Mouse (Mus musculus) heart, embryonic 15.5 days (tissue): Measurements from ENCODE around the gene Cldn14. TPM values are rescaled to one million over a fixed set of nuclear protein-coding genes. Genes with fewer than 3 reads are reported as not detected.

Experiments used
- ATAC-seq: fragments of 200-750 bp; cut with Nextera tagmentation; replicated peaks from 2 replicates; pipeline ENCODE4 v1.8.0; 2017; ENCODE audit warnings: low read depth, moderate TSS enrichment; ENCODE audit not compliant: insufficient number of reproducible peaks, insufficient read depth, low FRiP score
- H3K27ac ChIP-seq: fragments of 300-500 bp; sonication (generic); 2 replicates; pipeline ENCODE4 v1.5.1; 2015; ENCODE audit warnings: mild to moderate bottlenecking, inconsistent platforms
- H3K27me3 ChIP-seq: fragments of 300-500 bp; sonication (generic); 2 replicates; pipeline ENCODE4 v1.6.1; 2015; ENCODE audit warnings: inconsistent platforms
- H3K36me3 ChIP-seq: fragments of 300-500 bp; sonication (generic); 2 replicates; pipeline ENCODE4 v1.6.1; 2015; ENCODE audit warnings: mild to moderate bottlenecking, inconsistent platforms
- H3K4me1 ChIP-seq: fragments of 300-500 bp; sonication (generic); replicated peaks from 2 replicates; pipeline ENCODE4 v1.6.1; 2015; ENCODE audit warnings: inconsistent platforms
- H3K4me2 ChIP-seq: fragments of 300-500 bp; sonication (generic); 2 replicates; pipeline ENCODE4 v1.6.1; 2015; ENCODE audit warnings: inconsistent platforms, mild to moderate bottlenecking, moderate library complexity
- H3K4me3 ChIP-seq: fragments of 300-500 bp; sonication (generic); 2 replicates; pipeline ENCODE4 v1.5.1; 2015; ENCODE audit warnings: mild to moderate bottlenecking, inconsistent platforms
- H3K9ac ChIP-seq: fragments of 300-500 bp; sonication (generic); 2 replicates; pipeline ENCODE4 v1.6.1; 2015; ENCODE audit warnings: mild to moderate bottlenecking, inconsistent platforms
- H3K9me3 ChIP-seq: fragments of 300-500 bp; sonication (generic); replicated peaks from 2 replicates; pipeline ENCODE4 v1.6.1; 2016; ENCODE audit warnings: inconsistent platforms
- WGBS: fragments of 180-500 bp; shearing (Covaris S2); methylation state at CpG from one replicate; pipeline ENCODE4 v1.1.7; 2015; ENCODE audit warnings: mixed read lengths; 5-methylcytosine and 5-hydroxymethylcytosine counted together
- polyA plus RNA-seq: library from polyadenylated mRNA; unstranded; fragments of >200 nt; fragmentation: Nextera tagmentation; extraction: Ambion mirVana; gene quantifications from 2 replicates; pipeline ENCODE4 v1.2.1, GENCODE M21; 2015

Gene Cldn14
- polyA plus RNA-seq, 1 experiment from 2014 or later: not detected

- WGBS: 69% methylated on average over 6 of the region's 6 CpGs
- Histone ChIP-seq H3K36me3 (no peaks in the 10 kb centered on the region), H3K27me3 (peaks cover 16% of the 10 kb centered on the region; the same call in 1 of the 2 replicates), H3K9ac (no peak overlapping the region), H3K9me3 (no peaks in the 10 kb centered on the region), H3K4me3 (no peak overlapping the region), H3K4me1 (no peaks in the 10 kb centered on the region), H3K4me2 (no peak overlapping the region), H3K27ac (no peak overlapping the region)
- ATAC-seq: no peak
Measured at GRCm38 (mm10) chr16:93944301-93944700, 64.3 kb downstream of the Cldn14 start.

DNA sequence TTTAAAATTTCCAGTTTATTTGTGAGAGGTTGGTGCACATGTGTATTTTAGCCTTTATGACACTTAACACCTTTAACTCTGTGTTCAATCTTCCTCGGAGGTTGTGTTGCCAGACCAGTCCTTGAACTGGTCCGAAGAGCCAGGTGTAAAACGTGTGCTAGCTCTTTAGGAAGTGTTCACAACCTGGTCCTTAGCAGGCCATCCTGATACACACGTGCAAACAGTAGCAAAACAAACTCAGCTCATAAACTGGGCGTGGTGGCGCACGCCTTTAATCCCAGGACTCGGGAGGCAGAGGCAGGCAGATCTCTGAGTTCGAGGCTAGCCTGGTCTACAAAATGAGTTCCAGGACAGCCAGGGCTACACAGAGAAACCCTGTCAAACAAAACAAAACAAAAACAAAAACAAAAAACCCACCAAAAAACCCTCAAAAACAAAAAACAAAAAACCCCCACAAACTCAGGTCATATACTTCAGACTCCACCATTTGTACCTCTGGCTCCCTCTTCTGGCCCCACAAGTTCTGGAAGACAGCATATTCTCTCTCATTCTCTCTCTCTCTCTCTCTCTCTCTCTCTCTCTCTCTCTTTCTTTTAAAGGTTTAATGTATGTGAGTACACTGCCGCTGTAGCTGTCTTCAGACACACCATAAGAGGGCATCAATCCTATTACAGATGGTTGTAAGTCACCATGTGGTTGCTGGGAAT, 65.7 kb downstream of the Cldn14 start:
- no peaks in the 10 kb centered on the region for H3K9me3 ChIP-seq
- 85% methylated on average over 10 of the region's 10 CpGs for WGBS
- H3K4me3 ChIP-seq: no peak overlapping the region
- no peak overlapping the region for H3K27ac ChIP-seq
- no peak overlapping the region for H3K4me2 ChIP-seq
- no peak for ATAC-seq
- no peak overlapping the region for H3K9ac ChIP-seq
- peaks cover 16% of the 10 kb centered on the region; the same call in 1 of the 2 replicates for H3K27me3 ChIP-seq
- H3K4me1 ChIP-seq: no peaks in the 10 kb centered on the region
- no peaks in the 10 kb centered on the region for H3K36me3 ChIP-seq

DNA sequence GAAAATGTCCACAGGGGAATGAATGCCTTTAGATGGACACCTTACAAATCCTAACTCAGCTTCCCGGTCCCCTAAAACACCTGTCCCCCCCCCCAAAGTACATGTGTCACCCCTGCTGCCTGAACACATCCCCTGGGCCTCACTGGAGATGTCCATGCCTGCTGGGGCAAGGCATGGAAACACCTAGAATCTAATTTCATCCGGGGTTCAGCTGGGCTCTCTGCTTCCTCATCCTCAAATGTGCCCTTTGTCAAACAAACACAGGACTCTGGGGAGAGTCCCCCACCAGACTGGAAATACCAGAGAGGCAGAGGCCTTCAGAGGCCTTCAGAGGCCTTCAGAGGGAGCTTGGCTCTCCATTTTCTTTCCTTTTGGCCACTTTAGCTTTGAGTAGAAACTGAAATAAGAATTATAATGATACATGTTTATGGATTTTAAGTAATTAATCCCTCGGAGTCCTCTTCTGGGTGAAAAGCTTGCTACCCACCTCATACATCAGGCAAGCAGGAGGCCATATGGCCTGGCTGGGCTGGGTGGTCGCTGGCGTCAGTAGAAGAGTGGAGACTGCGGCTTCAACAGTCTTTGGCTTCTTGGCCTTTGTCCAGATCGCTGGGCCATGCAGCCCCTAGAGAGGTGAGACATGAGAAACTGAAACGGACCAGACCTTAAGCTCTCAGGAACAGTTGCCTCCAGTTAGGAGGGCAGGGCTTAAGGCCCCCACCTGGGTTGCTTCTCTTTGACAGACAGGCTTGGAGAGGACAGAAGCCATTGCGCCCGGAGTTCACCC, 66.7 kb downstream of the Cldn14 start:
- Histone ChIP-seq H3K36me3 (no peaks in the 10 kb centered on the region), H3K9ac (no peak overlapping the region), H3K27me3 (peaks cover 22% of the 10 kb centered on the region), H3K4me1 (no peaks in the 10 kb centered on the region), H3K9me3 (no peaks in the 10 kb centered on the region), H3K4me2 (no peak overlapping the region), H3K4me3 (no peak overlapping the region), H3K27ac (no peak overlapping the region)
- WGBS: 71% methylated on average over 10 of the region's 10 CpGs
- ATAC-seq: no peak; the same call in 1 of the 2 replicates

DNA sequence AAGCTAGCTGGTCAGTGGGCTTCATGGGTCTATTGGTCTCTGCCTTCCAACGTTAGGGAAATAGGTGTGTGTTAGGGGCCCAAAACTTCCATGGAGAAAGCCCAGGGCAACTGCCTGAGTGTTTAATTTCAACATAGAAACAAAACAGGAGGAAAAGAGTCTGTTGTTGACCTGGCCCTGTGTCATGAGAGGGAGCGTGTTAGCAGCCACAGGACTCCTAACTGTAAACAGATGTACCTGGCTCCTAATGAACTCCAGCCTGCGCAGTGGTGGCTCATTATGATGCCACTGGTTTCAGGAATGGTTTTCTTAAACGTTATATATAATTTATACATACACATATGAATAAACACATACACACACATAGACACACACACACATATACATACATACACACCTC, 68.7 kb downstream of the Cldn14 start:
- no peak overlapping the region for H3K9ac ChIP-seq
- no peaks in the 10 kb centered on the region for H3K36me3 ChIP-seq
- WGBS: 75% methylated on average over 4 of the region's 4 CpGs
- no peaks in the 10 kb centered on the region for H3K9me3 ChIP-seq
- H3K27me3 ChIP-seq: peaks cover 33% of the 10 kb centered on the region
- ATAC-seq: no peak
- no peak overlapping the region for H3K27ac ChIP-seq
- no peak overlapping the region for H3K4me2 ChIP-seq
- no peak overlapping the region for H3K4me3 ChIP-seq
- peaks cover under 1% of the 10 kb centered on the region; the same call in 1 of the 2 replicates for H3K4me1 ChIP-seq

- no peaks in the 10 kb centered on the region for H3K9me3 ChIP-seq
- no peak overlapping the region for H3K9ac ChIP-seq
- H3K4me3 ChIP-seq: peak overlapping the region; percentile 55
- H3K27ac ChIP-seq: no peak overlapping the region
- H3K36me3 ChIP-seq: no peaks in the 10 kb centered on the region
- H3K27me3 ChIP-seq: peaks cover 31% of the 10 kb centered on the region
- no peak for ATAC-seq
- WGBS: 6% methylated on average over 16 of the region's 16 CpGs
- H3K4me2 ChIP-seq: peak overlapping the region; percentile 71
- H3K4me1 ChIP-seq: peaks cover 4% of the 10 kb centered on the region; the same call in 1 of the 2 replicates
Measured at GRCm38 (mm10) chr16:93938400-93938846, 70.2 kb downstream of the Cldn14 start.

DNA sequence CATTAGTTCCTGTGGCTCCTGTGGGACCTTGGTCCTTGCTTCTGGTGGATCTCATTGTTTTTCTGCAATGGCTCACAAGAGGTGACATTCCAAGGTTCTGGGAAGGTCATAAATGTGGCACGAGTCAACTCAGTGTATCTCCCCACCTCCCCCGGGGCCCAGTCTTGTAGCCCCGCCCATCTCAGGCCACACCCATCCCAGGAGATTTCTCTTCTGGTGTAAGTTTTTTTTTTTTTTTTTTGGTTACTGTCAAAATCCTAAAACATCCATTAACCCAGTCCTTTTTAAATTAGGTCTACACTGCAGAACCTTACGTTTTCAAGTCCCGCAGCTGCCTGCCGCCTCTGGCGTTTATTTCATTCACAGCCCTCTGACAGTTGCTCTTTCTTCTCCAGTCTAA, 73.6 kb downstream of the Cldn14 start:
- WGBS: 25% methylated on average over 7 of the region's 7 CpGs
- Histone ChIP-seq H3K27me3 (peaks cover 36% of the 10 kb centered on the region), H3K4me1 (peaks cover 4% of the 10 kb centered on the region; the same call in 1 of the 2 replicates), H3K4me2 (peak overlapping the region; percentile 26; the same call in 1 of the 2 replicates), H3K36me3 (no peaks in the 10 kb centered on the region), H3K4me3 (no peak overlapping the region), H3K27ac (no peak overlapping the region), H3K9me3 (no peaks in the 10 kb centered on the region), H3K9ac (no peak overlapping the region)
- no peak for ATAC-seq

DNA sequence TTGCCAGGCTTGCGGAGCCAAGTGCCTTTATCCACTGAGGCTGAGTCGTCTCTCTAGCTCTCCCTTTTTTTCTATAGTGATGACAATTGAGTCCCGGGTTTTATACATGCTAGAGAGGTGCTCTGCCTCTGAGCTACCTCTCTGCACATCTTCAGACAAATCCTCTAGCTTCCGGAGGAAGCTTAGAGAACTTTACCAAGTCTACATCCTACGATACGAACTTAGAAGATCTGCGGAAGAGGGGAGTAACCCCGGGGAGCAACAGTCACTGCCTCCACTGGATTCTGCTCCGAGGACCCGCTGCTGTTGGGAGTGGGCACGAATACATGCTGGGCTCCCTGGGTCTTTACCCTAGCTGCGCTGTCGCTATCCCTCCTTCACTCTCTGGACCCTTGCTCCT, 74.0 kb downstream of the Cldn14 start:
- Histone ChIP-seq H3K27ac (no peak overlapping the region), H3K4me3 (no peak overlapping the region), H3K9me3 (no peaks in the 10 kb centered on the region), H3K4me2 (peak overlapping the region; percentile 26; the same call in 1 of the 2 replicates), H3K27me3 (peaks cover 36% of the 10 kb centered on the region), H3K4me1 (peaks cover 4% of the 10 kb centered on the region; the same call in 1 of the 2 replicates), H3K9ac (no peak overlapping the region), H3K36me3 (no peaks in the 10 kb centered on the region)
- WGBS: 19% methylated on average over 13 of the region's 13 CpGs
- no peak for ATAC-seq

GRCm38 (mm10) chr16:93932185-93933168, 76.2 kb downstream of the Cldn14 start:
- no peak overlapping the region for H3K9ac ChIP-seq
- no peak overlapping the region for H3K27ac ChIP-seq
- 66% methylated on average over 17 of the region's 17 CpGs for WGBS
- ATAC-seq: no peak
- no peaks in the 10 kb centered on the region for H3K36me3 ChIP-seq
- H3K27me3 ChIP-seq: peaks cover 34% of the 10 kb centered on the region
- no peak overlapping the region for H3K4me3 ChIP-seq
- no peaks in the 10 kb centered on the region for H3K9me3 ChIP-seq
- peaks cover 4% of the 10 kb centered on the region; the same call in 1 of the 2 replicates for H3K4me1 ChIP-seq
- H3K4me2 ChIP-seq: no peak overlapping the region

- peaks cover 11% of the 10 kb centered on the region for H3K27me3 ChIP-seq
- WGBS: 80% methylated on average over 17 of the region's 17 CpGs
- H3K9ac ChIP-seq: no peak overlapping the region
- no peaks in the 10 kb centered on the region for H3K4me1 ChIP-seq
- no peaks in the 10 kb centered on the region for H3K9me3 ChIP-seq
- no peak overlapping the region for H3K4me3 ChIP-seq
- no peak for ATAC-seq
- H3K27ac ChIP-seq: no peak overlapping the region
- no peak overlapping the region for H3K4me2 ChIP-seq
- no peaks in the 10 kb centered on the region for H3K36me3 ChIP-seq
Measured at GRCm38 (mm10) chr16:93929370-93930032, 79.1 kb downstream of the Cldn14 start.

DNA sequence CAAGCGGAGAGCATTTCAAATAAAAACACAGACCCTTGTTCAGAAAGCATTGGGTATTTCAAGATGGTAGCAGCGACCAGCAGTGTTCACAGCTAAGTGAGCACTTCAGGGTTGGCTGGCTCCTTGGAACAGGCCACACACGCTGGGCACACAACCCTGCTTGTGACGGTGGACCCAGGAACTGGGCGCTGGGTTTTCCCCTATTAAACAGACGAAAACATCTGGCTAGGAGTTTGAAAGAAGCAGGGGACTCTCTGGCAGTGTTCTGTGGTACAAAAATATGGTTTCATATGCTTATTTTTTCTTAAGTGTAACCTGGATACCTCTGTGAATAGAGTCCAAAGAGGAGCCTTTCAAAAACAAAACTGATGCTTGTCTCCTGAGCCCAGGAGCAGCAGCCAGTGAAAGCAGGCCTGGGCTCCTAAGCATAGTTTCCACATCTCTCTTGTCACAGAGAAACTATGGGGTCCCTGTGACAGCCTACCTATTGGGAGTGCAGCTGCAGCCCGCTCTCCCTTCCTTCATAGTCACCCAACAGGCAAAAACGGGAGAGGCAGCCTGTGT, 82.9 kb downstream of the Cldn14 start:
- WGBS: 81% methylated on average over 8 of the region's 8 CpGs
- H3K4me2 ChIP-seq: no peak overlapping the region

More for the DNA sequence above, 82.9 kb downstream of the Cldn14 start:
- Histone ChIP-seq H3K9me3 (no peaks in the 10 kb centered on the region), H3K27me3 (no peaks in the 10 kb centered on the region), H3K27ac (no peak overlapping the region), H3K4me1 (no peaks in the 10 kb centered on the region), H3K36me3 (no peaks in the 10 kb centered on the region), H3K9ac (no peak overlapping the region), H3K4me3 (no peak overlapping the region)
- no peak for ATAC-seq
